Mouse (Mus musculus) liver, embryonic 14.5 days (tissue): Measurements from ENCODE around the gene Rbmxl1. TPM values are rescaled to one million over a fixed set of nuclear protein-coding genes. Genes with fewer than 3 reads are reported as not detected.

Experiments
- ATAC-seq: fragments of 200-750 bp; cut with Nextera tagmentation; 2 replicates; pipeline ENCODE4 v1.8.0; 2017; ENCODE audit warnings: moderate number of reproducible peaks, mild to moderate bottlenecking, moderate library complexity; ENCODE audit not compliant: insufficient read depth
- DNase-seq, 3 experiments: peaks; one replicate each; pipeline ENCODE4 v3.0.0-alpha.2; 2012 to 2013; ENCODE audit warnings: low read depth in 3 of 3, low spot score in 3 of 3
- H3K27ac ChIP-seq: fragments of 300-500 bp; sonication (generic); 2 replicates; pipeline ENCODE4 v1.5.1; 2014; ENCODE audit warnings: moderate library complexity, mild to moderate bottlenecking, control low read depth, inconsistent platforms
- H3K27me3 ChIP-seq: fragments of 300-500 bp; sonication (generic); 2 replicates; pipeline ENCODE4 v1.6.1; 2014; ENCODE audit warnings: mild to moderate bottlenecking, low read length, moderate library complexity; ENCODE audit not compliant: control insufficient read depth, insufficient read depth
- H3K36me3 ChIP-seq: fragments of 300-500 bp; sonication (generic); replicated peaks from 2 replicates; pipeline ENCODE4 v1.6.1; 2014; ENCODE audit warnings: low read depth; ENCODE audit not compliant: control insufficient read depth, insufficient read depth
- H3K4me1 ChIP-seq, 2 experiments: fragments of 200-500 bp in 1 of 2; fragments of 300-500 bp in 1 of 2; sonication (generic) in 1 of 2; replicated peaks; 2 replicates each; pipeline ENCODE4 v1.6.1; 2012 to 2014; ENCODE audit warnings: antibody characterized with exemption in 1 of 2, inconsistent platforms in 1 of 2, low read length in 1 of 2; ENCODE audit not compliant: control insufficient read depth in 2 of 2, insufficient read depth in 2 of 2
- H3K4me2 ChIP-seq: fragments of 300-500 bp; sonication (generic); 2 replicates; pipeline ENCODE4 v1.6.1; 2014; ENCODE audit warnings: low read depth, mild to moderate bottlenecking, control low read depth, moderate library complexity
- H3K4me3 ChIP-seq, 2 experiments: fragments of 200-500 bp in 1 of 2; fragments of 300-500 bp in 1 of 2; sonication (generic) in 1 of 2; 2 replicates each; pipeline ENCODE4 v1.5.1; 2012 to 2014; ENCODE audit warnings: low read depth in 2 of 2, low read length in 2 of 2, mild to moderate bottlenecking in 2 of 2, control low read depth in 1 of 2, inconsistent platforms in 1 of 2, moderate library complexity in 1 of 2; ENCODE audit not compliant: insufficient read depth in 1 of 2
- H3K9ac ChIP-seq: fragments of 300-500 bp; sonication (generic); replicated peaks from 2 replicates; pipeline ENCODE4 v1.6.1; 2014; ENCODE audit warnings: mild to moderate bottlenecking, control low read depth, moderate library complexity
- H3K9me3 ChIP-seq: fragments of 300-500 bp; sonication (generic); 2 replicates; pipeline ENCODE4 v1.6.1; 2016; ENCODE audit warnings: low read length, mixed read lengths; ENCODE audit not compliant: control insufficient read depth
- CTCF ChIP-seq: IDR thresholded peaks from 2 replicates; pipeline ENCODE4 v1.5.1; 2016; ENCODE audit warnings: antibody characterized with exemption, low read depth, control low read depth
- EP300 ChIP-seq: IDR thresholded peaks from 2 replicates; pipeline ENCODE4 v1.6.1; 2016; ENCODE audit warnings: antibody characterized with exemption, low read depth
- whole genome bisulfite sequencing: fragments of 180-500 bp; shearing (Covaris S2); extraction: QIAGEN DNeasy Blood & Tissue Kit; methylation state at CpG from one replicate; pipeline ENCODE4 v1.1.7; 2014; ENCODE audit not compliant: insufficient replicate concordance; 5-methylcytosine and 5-hydroxymethylcytosine counted together
- polyA plus RNA-seq, 2 experiments: library from polyadenylated mRNA; depleted of rRNA in 1 of 2; stranded (reverse) in 1 of 2; unstranded in 1 of 2; fragments of >200 nt; fragmentation: Nextera tagmentation in 1 of 2; extraction: Ambion mirVana in 1 of 2; gene quantifications; 2 replicates each; pipeline versions ENCODE4 v1.2.1 to v1.2.3; 2012 to 2014

Gene Rbmxl1
- polyA plus RNA-seq, 2 experiments, result 68.2 to 101 TPM

DNA sequence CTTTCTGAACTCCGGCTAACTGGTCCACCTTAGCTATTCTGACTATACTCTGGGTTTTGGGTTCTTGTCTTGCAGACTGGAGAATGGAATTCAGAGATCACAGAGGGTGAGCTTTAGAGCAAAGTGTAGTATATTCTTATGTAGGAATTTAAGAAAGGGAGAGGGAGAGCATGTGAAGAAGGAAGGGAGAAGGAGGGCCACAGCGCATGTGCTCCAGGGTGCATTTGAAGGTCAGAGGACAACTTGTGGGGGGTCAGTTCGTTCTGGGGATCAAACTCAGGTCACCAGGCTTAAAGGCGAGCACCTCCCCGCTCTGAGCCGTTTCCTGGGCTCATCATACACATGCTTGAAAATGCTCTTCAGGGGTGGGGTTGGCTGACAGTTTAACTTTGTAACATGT, 25.3 kb upstream of the Rbmxl1 start:
- ATAC-seq, result no peak
- Histone ChIP-seq H3K4me1 (no peaks in the 10 kb centered on the region), H3K27ac (no peak overlapping the region), H3K9me3 (no peaks in the 10 kb centered on the region), H3K4me3 (no peak overlapping the region), H3K4me2 (no peak overlapping the region), H3K27me3 (no peaks in the 10 kb centered on the region), H3K9ac (no peak overlapping the region), H3K36me3 (no peaks in the 10 kb centered on the region; the same call in none of the 2 replicates)
- TF ChIP-seq CTCF, result no peak
- no peak for TF ChIP-seq EP300
- DNase-seq, result no peak
- 75% methylated on average over 6 of the region's 6 CpGs for WGBS

GRCm38 (mm10) chr8:78515132-78515531, 6.4 kb upstream of the Rbmxl1 start:
- H3K4me2 ChIP-seq, result no peak overlapping the region
- no peak overlapping the region for H3K4me3 ChIP-seq
- no peak for ATAC-seq
- H3K27ac ChIP-seq, result no peak overlapping the region
- no peak overlapping the region for H3K9ac ChIP-seq
- H3K27me3 ChIP-seq, result no peaks in the 10 kb centered on the region
- DNase-seq, result no peak
- 75% methylated on average over 3 of the region's 3 CpGs for WGBS
- no peaks in the 10 kb centered on the region for H3K9me3 ChIP-seq
- H3K4me1 ChIP-seq, result peaks cover 0 to 6% of the 10 kb centered on the region in 2 experiments; a peak in 2 of 4 replicates
- H3K36me3 ChIP-seq, result peaks cover 7% of the 10 kb centered on the region
- TF ChIP-seq CTCF, result no peak
- no peak for TF ChIP-seq EP300

GRCm38 (mm10) chr8:78514706-78515105, 6.0 kb upstream of the Rbmxl1 start:
- H3K9ac ChIP-seq, result no peak overlapping the region
- peaks cover 7% of the 10 kb centered on the region for H3K36me3 ChIP-seq
- H3K27ac ChIP-seq, result no peak overlapping the region
- no peak for DNase-seq
- H3K4me3 ChIP-seq, result no peak overlapping the region
- 77% methylated on average over 1 of the region's 1 CpGs for whole genome bisulfite sequencing
- H3K9me3 ChIP-seq, result no peaks in the 10 kb centered on the region
- no peak for ATAC-seq
- H3K4me2 ChIP-seq, result no peak overlapping the region
- H3K4me1 ChIP-seq, result peaks cover 0 to 6% of the 10 kb centered on the region in 2 experiments; a peak in 2 of 4 replicates
- no peaks in the 10 kb centered on the region for H3K27me3 ChIP-seq
- no peak for TF ChIP-seq EP300
- TF ChIP-seq CTCF, result no peak

DNA sequence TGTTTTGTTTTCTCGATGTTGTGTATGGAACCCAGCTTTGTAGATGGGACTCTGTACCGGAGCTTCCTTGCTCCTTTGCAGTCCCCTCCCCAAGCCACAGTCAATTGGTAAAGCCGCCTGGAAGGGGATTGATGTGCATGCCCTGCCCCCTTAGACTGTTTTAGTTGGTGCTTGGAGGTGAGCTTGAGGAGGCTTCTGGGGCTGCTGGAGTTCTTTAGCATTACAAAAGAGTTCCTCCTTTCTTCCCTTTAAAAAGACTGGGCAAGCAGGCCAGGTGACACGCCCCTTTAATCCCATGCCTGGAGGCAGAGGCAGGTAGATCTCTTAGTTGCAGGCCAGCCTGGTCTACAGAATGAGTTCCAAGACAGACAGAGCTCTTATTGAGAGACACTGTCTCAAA, 4.4 kb upstream of the Rbmxl1 start:
- no peak for ATAC-seq
- Histone ChIP-seq H3K4me2 (no peak overlapping the region), H3K27me3 (no peaks in the 10 kb centered on the region), H3K4me3 (no peak overlapping the region), H3K27ac (no peak overlapping the region), H3K36me3 (peaks cover 7% of the 10 kb centered on the region), H3K9ac (no peak overlapping the region), H3K9me3 (no peaks in the 10 kb centered on the region), H3K4me1 (peaks cover 0 to 6% of the 10 kb centered on the region in 2 experiments; a peak in 2 of 4 replicates)
- TF ChIP-seq EP300, result no peak
- no peak for TF ChIP-seq CTCF
- WGBS, result 79% methylated on average over 4 of the region's 4 CpGs
- DNase-seq, result no peak

- Histone ChIP-seq H3K27ac (no peak overlapping the region), H3K9me3 (no peaks in the 10 kb centered on the region), H3K36me3 (peaks cover 6% of the 10 kb centered on the region), H3K27me3 (no peaks in the 10 kb centered on the region), H3K4me3 (no peak overlapping the region; a peak in 2 of 4 replicates), H3K9ac (no peak overlapping the region; the same call in 1 of the 2 replicates), H3K4me2 (no peak overlapping the region), H3K4me1 (peaks cover 7 to 9% of the 10 kb centered on the region in 2 experiments; a peak in 3 of 4 replicates)
- 54% methylated on average over 3 of the region's 3 CpGs for WGBS
- ATAC-seq, result no peak
- TF ChIP-seq CTCF (no peak), EP300 (no peak)
- DNase-seq, result no peak
These were observed 2.2 kb upstream of the Rbmxl1 start for GRCm38 (mm10) chr8:78510926-78511325.
